Mouse (Mus musculus): ENCODE data around the gene Dok3. TPM values are rescaled to one million over a fixed set of nuclear protein-coding genes. Genes with fewer than 3 reads are reported as not detected.

Gene Dok3
- total and polyA plus RNA-seq, 2 experiments from 2014 or later, result 0.82 to 4.8 TPM

- H3K27me3 ChIP-seq (ENCODE audit: insufficient read depth, low read length), result no peaks in the 10 kb centered on the region
- H3K4me1 ChIP-seq (ENCODE audit: insufficient read depth), result peaks cover 24% of the 10 kb centered on the region
- no peaks in the 10 kb centered on the region for H3K9me3 ChIP-seq (ENCODE audit: low read length)
- H3K27ac ChIP-seq (ENCODE audit: low read depth, low read length), result peak overlapping the region; percentile 54
- no peak overlapping the region; the same call in 1 of the 2 replicates for H3K9ac ChIP-seq
- 63% methylated on average over 7 of the region's 7 CpGs for WGBS
- peak overlapping the region; percentile 97; the same call in 1 of the 2 replicates for H3K4me2 ChIP-seq (ENCODE audit: low read depth)
- TF ChIP-seq CTCF (IDR thresholded peaks at IDR 0.05; ENCODE audit: low read depth), result peak; percentile 18; the same call in 1 of the 2 replicates
- H3K36me3 ChIP-seq (ENCODE audit: insufficient read depth), result peaks cover 53% of the 10 kb centered on the region
- DNase-seq (no peak), ATAC-seq (no peak)
- H3K4me3 ChIP-seq (ENCODE audit: low read depth, low read length), result no peak overlapping the region
Measured at GRCm38 (mm10) chr13:55482542-55482941, 46.6 kb downstream of the Dok3 start.

DNA sequence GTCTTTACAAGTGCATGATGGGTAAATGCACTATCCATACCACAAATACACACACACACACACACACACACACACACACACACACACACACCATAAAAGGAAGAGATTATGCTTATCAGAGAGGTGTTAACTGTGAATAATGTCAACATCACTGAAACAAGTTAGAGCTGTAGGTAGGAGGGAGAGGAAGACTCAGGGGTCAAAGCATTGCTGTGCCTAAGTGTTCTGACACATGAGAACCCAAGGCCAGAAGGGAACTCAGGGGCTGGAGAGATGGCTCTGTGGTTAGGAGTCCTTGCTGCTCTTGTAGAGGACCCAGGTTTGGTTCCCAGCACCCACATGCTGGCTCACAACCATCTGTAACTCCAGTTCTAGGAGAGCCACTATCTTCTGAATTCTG is 49.2 kb downstream of the Dok3 start:
- Histone ChIP-seq H3K27me3 (ENCODE audit: insufficient read depth, low read length) (no peaks in the 10 kb centered on the region), H3K36me3 (ENCODE audit: insufficient read depth) (peaks cover 74% of the 10 kb centered on the region), H3K4me2 (ENCODE audit: low read depth) (no peak overlapping the region), H3K9ac (no peak overlapping the region), H3K4me1 (ENCODE audit: insufficient read depth) (peaks cover 20% of the 10 kb centered on the region), H3K9me3 (ENCODE audit: low read length) (no peaks in the 10 kb centered on the region), H3K27ac (ENCODE audit: low read depth, low read length) (no peak overlapping the region), H3K4me3 (ENCODE audit: low read depth, low read length) (no peak overlapping the region)
- DNase-seq (no peak), ATAC-seq (no peak)
- TF ChIP-seq CTCF (IDR thresholded peaks at IDR 0.05; ENCODE audit: low read depth), result no peak

- TF ChIP-seq CTCF (IDR thresholded peaks at IDR 0.05; ENCODE audit: low read depth), result no peak
- Histone ChIP-seq H3K9ac (no peak overlapping the region), H3K9me3 (ENCODE audit: low read length) (no peaks in the 10 kb centered on the region), H3K27ac (ENCODE audit: low read depth, low read length) (0 out of 2 replicates have a peak overlapping the region, but pooled peaks have one; percentile 40), H3K4me3 (ENCODE audit: low read depth, low read length) (no peak overlapping the region), H3K4me1 (ENCODE audit: insufficient read depth) (peaks cover 18% of the 10 kb centered on the region), H3K36me3 (ENCODE audit: insufficient read depth) (peaks cover 82% of the 10 kb centered on the region), H3K27me3 (ENCODE audit: insufficient read depth, low read length) (no peaks in the 10 kb centered on the region), H3K4me2 (ENCODE audit: low read depth) (no peak overlapping the region)
- WGBS, result 83% methylated on average over 7 of the region's 7 CpGs
- no peak for ATAC-seq
- no peak for DNase-seq
Measured at GRCm38 (mm10) chr13:55479008-55479407, 50.1 kb downstream of the Dok3 start.

DNA sequence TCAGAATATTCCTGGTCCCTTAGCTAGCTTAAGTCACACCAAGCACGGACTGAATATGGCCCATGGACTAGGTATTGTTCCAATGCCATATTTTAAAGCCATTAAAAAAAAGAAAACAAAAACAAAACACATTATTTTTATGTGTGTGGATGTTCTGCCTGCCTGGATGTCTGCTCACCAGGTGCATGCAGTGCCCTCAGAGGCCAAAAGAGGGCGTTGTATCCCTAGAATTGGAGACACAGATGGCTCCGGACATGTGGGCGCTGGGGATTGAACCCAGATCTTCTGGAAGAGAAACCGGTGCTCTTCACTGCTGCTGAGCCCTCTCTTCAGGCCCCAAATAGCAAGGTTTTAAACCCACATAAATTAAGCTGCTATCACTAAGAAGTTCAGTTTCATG is 51.1 kb downstream of the Dok3 start:
- Histone ChIP-seq H3K9me3 (ENCODE audit: low read length) (no peaks in the 10 kb centered on the region), H3K36me3 (ENCODE audit: insufficient read depth) (peaks cover 90% of the 10 kb centered on the region), H3K27ac (ENCODE audit: low read depth, low read length) (peak overlapping the region; percentile 21; the same call in 1 of the 2 replicates), H3K27me3 (ENCODE audit: insufficient read depth, low read length) (no peaks in the 10 kb centered on the region), H3K4me1 (ENCODE audit: insufficient read depth) (peaks cover 16% of the 10 kb centered on the region), H3K4me2 (ENCODE audit: low read depth) (no peak overlapping the region), H3K4me3 (ENCODE audit: low read depth, low read length) (no peak overlapping the region), H3K9ac (no peak overlapping the region)
- 48% methylated on average over 5 of the region's 5 CpGs for WGBS
- DNase-seq (peak; percentile 70), ATAC-seq (no peak)
- TF ChIP-seq CTCF (IDR thresholded peaks at IDR 0.05; ENCODE audit: low read depth), result peak; percentile 76

- no peak overlapping the region for H3K9ac ChIP-seq
- H3K27me3 ChIP-seq (ENCODE audit: insufficient read depth, low read length), result no peaks in the 10 kb centered on the region
- H3K4me2 ChIP-seq (ENCODE audit: low read depth), result no peak overlapping the region
- H3K4me1 ChIP-seq (ENCODE audit: insufficient read depth), result peaks cover 12% of the 10 kb centered on the region
- ATAC-seq (no peak), DNase-seq (peak; percentile 12)
- peaks cover 87% of the 10 kb centered on the region for H3K36me3 ChIP-seq (ENCODE audit: insufficient read depth)
- no peak for TF ChIP-seq CTCF (IDR thresholded peaks at IDR 0.05; ENCODE audit: low read depth)
- no peak overlapping the region for H3K4me3 ChIP-seq (ENCODE audit: low read depth, low read length)
- no peaks in the 10 kb centered on the region for H3K9me3 ChIP-seq (ENCODE audit: low read length)
- peak overlapping the region; percentile 21; the same call in 1 of the 2 replicates for H3K27ac ChIP-seq (ENCODE audit: low read depth, low read length)
- WGBS, result 72% methylated on average over 16 of the region's 16 CpGs
Measured at GRCm38 (mm10) chr13:55477492-55477891, 51.6 kb downstream of the Dok3 start.

DNA sequence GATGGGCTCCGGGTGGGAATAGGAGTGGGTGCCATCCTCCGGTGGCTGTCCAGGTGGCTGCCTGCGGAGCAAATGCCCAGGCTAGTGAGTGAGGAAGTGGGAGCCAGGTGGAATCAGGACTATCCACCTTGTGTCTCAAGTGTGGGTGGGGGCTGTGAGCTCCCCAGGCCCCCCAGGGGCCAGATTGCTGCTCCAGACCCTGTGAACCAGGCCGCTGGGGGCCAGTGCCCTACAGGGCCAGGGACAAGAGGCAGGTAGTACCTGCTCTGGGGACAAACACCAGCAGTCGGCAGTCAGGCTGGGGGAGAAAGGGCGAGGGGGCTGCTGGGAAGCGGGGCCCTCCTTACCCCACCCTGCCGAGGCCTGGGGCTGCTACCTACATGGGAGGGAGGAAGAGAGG is 52.8 kb downstream of the Dok3 start:
- ATAC-seq (no peak), DNase-seq (no peak)
- no peak overlapping the region for H3K9ac ChIP-seq
- H3K4me1 ChIP-seq (ENCODE audit: insufficient read depth), result peaks cover 12% of the 10 kb centered on the region
- no peak for TF ChIP-seq CTCF (IDR thresholded peaks at IDR 0.05; ENCODE audit: low read depth)
- H3K36me3 ChIP-seq (ENCODE audit: insufficient read depth), result peaks cover 75% of the 10 kb centered on the region
- WGBS, result 91% methylated on average over 8 of the region's 8 CpGs
- H3K27ac ChIP-seq (ENCODE audit: low read depth, low read length), result no peak overlapping the region
- H3K4me3 ChIP-seq (ENCODE audit: low read depth, low read length), result no peak overlapping the region
- H3K27me3 ChIP-seq (ENCODE audit: insufficient read depth, low read length), result no peaks in the 10 kb centered on the region
- H3K9me3 ChIP-seq (ENCODE audit: low read length), result no peaks in the 10 kb centered on the region
- H3K4me2 ChIP-seq (ENCODE audit: low read depth), result no peak overlapping the region

DNA sequence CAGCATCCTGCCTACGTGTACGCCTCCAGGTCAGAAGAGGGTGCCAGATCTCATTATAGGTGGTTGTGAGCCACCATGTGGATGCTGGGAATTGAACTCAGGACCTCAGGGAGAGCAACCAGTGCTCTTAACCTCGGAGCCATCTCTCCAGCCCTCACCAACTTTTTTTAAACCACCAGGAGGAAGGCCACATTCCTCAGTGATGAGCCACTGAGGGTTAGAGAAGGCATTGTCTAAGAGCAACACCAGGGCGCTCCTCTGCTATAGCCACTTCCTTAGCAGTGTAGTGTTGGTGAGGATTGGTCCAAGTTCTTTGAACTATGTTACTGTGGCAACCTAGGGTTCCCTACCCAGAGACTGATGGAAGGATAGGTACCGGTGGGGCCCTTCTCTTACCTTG is 53.3 kb downstream of the Dok3 start:
- no peaks in the 10 kb centered on the region for H3K9me3 ChIP-seq (ENCODE audit: low read length)
- H3K9ac ChIP-seq, result no peak overlapping the region
- peaks cover 17% of the 10 kb centered on the region for H3K4me1 ChIP-seq (ENCODE audit: insufficient read depth)
- no peak for TF ChIP-seq CTCF (IDR thresholded peaks at IDR 0.05; ENCODE audit: low read depth)
- H3K36me3 ChIP-seq (ENCODE audit: insufficient read depth), result peaks cover 71% of the 10 kb centered on the region
- 85% methylated on average over 5 of the region's 5 CpGs for WGBS
- ATAC-seq (no peak), DNase-seq (no peak)
- no peaks in the 10 kb centered on the region for H3K27me3 ChIP-seq (ENCODE audit: insufficient read depth, low read length)
- no peak overlapping the region for H3K4me2 ChIP-seq (ENCODE audit: low read depth)
- no peak overlapping the region for H3K4me3 ChIP-seq (ENCODE audit: low read depth, low read length)
- 0 out of 2 replicates have a peak overlapping the region, but pooled peaks have one; percentile 69 for H3K27ac ChIP-seq (ENCODE audit: low read depth, low read length)
